ENCODE assay signal across 9 mouse cellular contexts in the genomic region with DNA sequence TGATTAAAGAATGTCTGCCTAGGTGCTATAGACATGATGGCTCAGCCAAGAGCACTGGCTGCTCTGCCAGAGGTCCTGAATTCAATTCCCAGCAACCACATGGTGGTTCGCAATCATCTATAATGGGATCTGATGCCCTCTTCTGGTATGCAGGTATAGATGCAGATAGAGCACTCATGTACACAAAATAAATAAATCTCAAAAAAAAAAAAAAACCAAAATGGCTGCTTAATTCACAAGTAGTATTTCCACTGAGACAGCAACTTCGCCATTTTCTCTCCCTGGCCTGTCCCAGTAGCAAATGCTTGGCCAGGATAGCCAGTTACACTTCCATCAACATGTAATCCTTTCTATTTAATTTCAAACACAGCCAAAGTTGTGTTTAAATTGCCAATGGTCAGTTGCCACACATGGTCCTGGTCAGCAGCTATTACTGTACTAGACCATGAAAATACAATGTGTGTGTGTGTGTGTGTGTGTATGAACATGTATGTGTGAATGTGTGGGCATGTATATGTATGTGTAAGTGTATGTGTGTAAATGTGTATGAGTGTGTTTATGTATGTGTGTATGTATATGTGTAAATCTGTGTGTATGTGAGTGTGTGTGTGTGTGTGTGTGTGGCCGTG. TPM values are rescaled to one million over a fixed set of nuclear protein-coding genes. Genes with fewer than 3 reads are reported as not detected.
DNase-seq lines count a peak whose midpoint lies in the region; ATAC-seq and TF ChIP-seq lines count a peak whose summit lies in the region.
"Had no signal": no experiment of that assay in that cellular context is flagged by ENCODE, and none has a peak within 500 bp of the region (broad histone marks: within the 10 kb centered on the region; RNA-seq: fewer than 3 reads in every experiment).

No protein-coding gene starts in this region.

- WGBS in lung, postnatal 0 days = 80% methylated on average over 3 of the region's 3 CpGs
- 78% methylated on average over 3 of the region's 3 CpGs for WGBS in embryonic facial prominence, embryonic 15.5 days
- 74% methylated on average over 3 of the region's 3 CpGs for WGBS in limb, embryonic 15.5 days
- WGBS in stomach, embryonic 15.5 days = 72% methylated on average over 3 of the region's 3 CpGs

- H3K4me3 ChIP-seq in lung, postnatal 0 days (ENCODE audit: low read depth, low read length) = peak overlapping the region; percentile 75
- H3K4me3 ChIP-seq in embryonic facial prominence, embryonic 15.5 days (replicated peaks) = peak overlapping the region; percentile 70
- peak overlapping the region; percentile 61 for H3K4me3 ChIP-seq in limb, embryonic 15.5 days
- H3K4me3 ChIP-seq in stomach, embryonic 15.5 days (replicated peaks) = peak overlapping the region; percentile 66

- no peaks in the 10 kb centered on the region for H3K9me3 ChIP-seq in lung, postnatal 0 days (ENCODE audit: low read length)
- H3K9me3 ChIP-seq in embryonic facial prominence, embryonic 15.5 days (replicated peaks) = no peaks in the 10 kb centered on the region
- H3K9me3 ChIP-seq in limb, embryonic 15.5 days = no peaks in the 10 kb centered on the region
- H3K9me3 ChIP-seq in stomach, embryonic 15.5 days = no peaks in the 10 kb centered on the region

- no peak overlapping the region; the same call in 1 of the 2 replicates for H3K9ac ChIP-seq in lung, postnatal 0 days (replicated peaks; ENCODE audit: low read depth)
- H3K9ac ChIP-seq in embryonic facial prominence, embryonic 15.5 days = 0 out of 2 replicates have a peak overlapping the region, but pooled peaks have one; percentile 35
- peak overlapping the region; percentile 58; the same call in 1 of the 2 replicates for H3K9ac ChIP-seq in limb, embryonic 15.5 days
- no peak overlapping the region for H3K9ac ChIP-seq in stomach, embryonic 15.5 days

- H3K4me1 ChIP-seq in lung, postnatal 0 days (ENCODE audit: insufficient read depth, low read depth, low read length) = no peaks in the 10 kb centered on the region
- peaks cover 2% of the 10 kb centered on the region; the same call in 1 of the 2 replicates for H3K4me1 ChIP-seq in embryonic facial prominence, embryonic 15.5 days
- H3K4me1 ChIP-seq in limb, embryonic 15.5 days = peaks cover 3% of the 10 kb centered on the region
- no peaks in the 10 kb centered on the region for H3K4me1 ChIP-seq in stomach, embryonic 15.5 days

- DNase-seq in lung, postnatal 0 days (ENCODE audit: low spot score) = no peak
- no peak for DNase-seq in lung, postnatal 14 days
- DNase-seq in layer of hippocampus, adult 9-11 months = no peak
- DNase-seq in adrenal gland, adult (ENCODE audit: inconsistent age in 2 of 2, low spot score in 1 of 2) = no peak
- DNase-seq: cerebellum, postnatal 36 days had no signal

- H3K27me3 ChIP-seq in lung, postnatal 0 days (replicated peaks; ENCODE audit: insufficient read depth, low read length) = no peaks in the 10 kb centered on the region
- no peaks in the 10 kb centered on the region for H3K27me3 ChIP-seq in embryonic facial prominence, embryonic 15.5 days
- H3K27me3 ChIP-seq in limb, embryonic 15.5 days = no peaks in the 10 kb centered on the region
- H3K27me3 ChIP-seq in stomach, embryonic 15.5 days (replicated peaks) = no peaks in the 10 kb centered on the region

- H3K36me3 ChIP-seq in lung, postnatal 0 days (ENCODE audit: insufficient read depth, low read length) = no peaks in the 10 kb centered on the region
- H3K36me3 ChIP-seq in embryonic facial prominence, embryonic 15.5 days = peaks cover 12% of the 10 kb centered on the region
- H3K36me3 ChIP-seq in limb, embryonic 15.5 days = peaks cover 10% of the 10 kb centered on the region
- no peaks in the 10 kb centered on the region for H3K36me3 ChIP-seq in stomach, embryonic 15.5 days

- no peak overlapping the region for H3K27ac ChIP-seq in lung, postnatal 0 days (ENCODE audit: low read length)
- 0 out of 2 replicates have a peak overlapping the region, but pooled peaks have one; percentile 85 for H3K27ac ChIP-seq in embryonic facial prominence, embryonic 15.5 days (replicated peaks)
- H3K27ac ChIP-seq in limb, embryonic 15.5 days = no peak overlapping the region
- no peak overlapping the region for H3K27ac ChIP-seq in stomach, embryonic 15.5 days

- no peak for ATAC-seq in lung, postnatal 0 days
- no peak for ATAC-seq in embryonic facial prominence, embryonic 15.5 days (ENCODE audit: insufficient number of reproducible peaks, low FRiP score, low TSS enrichment, low read depth)
- no peak for ATAC-seq in limb, embryonic 15.5 days (ENCODE audit: insufficient number of reproducible peaks, low FRiP score, low TSS enrichment, low read depth)
- no peak for ATAC-seq in stomach, embryonic 15.5 days (ENCODE audit: insufficient read depth, low FRiP score, low read depth)
- no peak for ATAC-seq in cerebellum, adult (ENCODE audit: insufficient number of reproducible peaks, low FRiP score, low TSS enrichment)

- no peak for TF ChIP-seq EP300 in lung, postnatal 0 days (IDR thresholded peaks at IDR 0.05)

- peak overlapping the region; percentile 80 for H3K4me2 ChIP-seq in lung, postnatal 0 days (replicated peaks; ENCODE audit: low read depth, low read length)
- H3K4me2 ChIP-seq in embryonic facial prominence, embryonic 15.5 days (replicated peaks) = peak overlapping the region; percentile 63
- H3K4me2 ChIP-seq in limb, embryonic 15.5 days = peak overlapping the region; percentile 73
- peak overlapping the region; percentile 77 for H3K4me2 ChIP-seq in stomach, embryonic 15.5 days

- TF ChIP-seq CTCF in lung, postnatal 0 days (IDR thresholded peaks at IDR 0.05) = peak; percentile 26; the same call in 1 of the 2 replicates

RNA-seq across cellular contexts. Expression of a gene that starts 1.0 kb away (rescaled TPM):
- 2.7 and 3.0 TPM in 2 replicates for polyA plus RNA-seq in lung, postnatal 0 days (2015; fragmentation: Nextera tagmentation; extraction: Ambion mirVana)
- polyA plus RNA-seq in embryonic facial prominence, embryonic 15.5 days (2015; fragmentation: Nextera tagmentation; extraction: Ambion mirVana) = 9.9 and 10.5 TPM in 2 replicates
- 7.7 and 7.9 TPM in 2 replicates for polyA plus RNA-seq in limb, embryonic 15.5 days (2015; fragmentation: Nextera tagmentation; extraction: Ambion mirVana)
- 5.8 and 6.0 TPM in 2 replicates for polyA plus RNA-seq in stomach, embryonic 15.5 days (2015; fragmentation: Nextera tagmentation; extraction: Ambion mirVana)

Comparison
In these comparisons a context has a peak if more than half of its experiments do, and no peak if none do; other contexts are left out.
1. H3K9ac ChIP-seq: peak in embryonic facial prominence, embryonic 15.5 days (single experiment) and limb, embryonic 15.5 days (single experiment); none in lung, postnatal 0 days (single experiment) and stomach, embryonic 15.5 days (single experiment).
2. Peak in every context shown above with its lines, with median percentiles within 50 percentile points of each other: H3K4me2 ChIP-seq and H3K4me3 ChIP-seq.